Mouse (Mus musculus): ENCODE results near the gene Ifna15. TPM values are rescaled to one million over a fixed set of nuclear protein-coding genes. Genes with fewer than 3 reads are reported as not detected.
A peak's percentile ranks its signal among the peaks of the same experiment; 100 is the strongest.
"Not testable (repeated sequence)": the region's sequence is repeated elsewhere in the genome, so short reads cannot be mapped to it uniquely, and the experiment has no call there.

Gene Ifna15
- polyA plus RNA-seq (2011; ENCODE audit: insufficient read length, low read depth, missing spikeins): not detected in 2 replicates

DNA sequence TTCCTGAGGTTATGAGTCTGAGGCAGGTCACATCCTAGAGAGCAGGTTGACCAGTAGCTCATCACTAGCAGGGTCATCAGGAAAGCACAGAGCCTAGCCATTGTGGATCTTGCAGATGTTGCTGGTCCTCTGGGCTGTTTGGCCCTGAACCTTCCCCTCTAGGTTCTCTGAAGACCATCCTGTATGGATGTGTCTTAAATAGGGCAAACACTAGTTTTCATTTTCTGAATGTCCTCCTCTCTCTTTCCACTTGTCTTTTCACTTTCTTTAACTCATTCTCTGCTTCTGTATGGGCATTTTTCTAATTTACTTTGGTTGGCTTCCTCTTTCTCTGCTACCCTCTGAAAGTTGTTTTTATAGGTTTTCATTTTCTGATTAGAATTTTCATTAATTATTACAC lies at the start of gene Ifna15:
Ifna15 (minus strand) TSS at position 101 of the 400 bp plus-strand sequence.
- H3K4me1 ChIP-seq (ENCODE audit: control insufficient read depth, insufficient read depth, low read length); H3K27ac ChIP-seq (ENCODE audit: insufficient read depth, low read length); H3K4me3 ChIP-seq (ENCODE audit: insufficient read depth, low read length): not testable (repeated sequence)

DNA sequence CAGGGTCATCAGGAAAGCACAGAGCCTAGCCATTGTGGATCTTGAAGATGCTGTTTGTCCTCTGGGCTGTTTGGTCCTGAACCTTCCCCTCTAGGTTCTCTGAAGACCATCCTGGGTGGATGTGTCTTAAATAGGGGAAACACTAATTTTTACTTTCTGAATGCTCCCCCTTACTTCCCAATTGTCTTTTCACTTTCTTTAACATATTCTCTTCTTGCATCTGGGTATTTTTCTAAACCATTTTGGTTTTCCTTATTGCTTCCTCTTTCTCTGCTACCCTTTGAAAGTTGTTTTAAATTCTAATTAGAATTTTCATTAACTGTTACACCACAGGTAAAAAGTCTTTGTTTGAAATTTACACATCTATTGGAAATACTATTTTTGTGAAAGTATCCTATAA lies 45.2 kb upstream of the Ifna15 start, which contains the start of gene Ifna12:
Ifna12 (minus strand) TSS at position 101 of the 400 bp plus-strand sequence.
- no peak for TF ChIP-seq CTCF (IDR thresholded peaks at IDR 0.05; ENCODE audit: borderline replicate concordance, insufficient read depth, low read length)
- no peak for TF ChIP-seq POLR2A (IDR thresholded peaks at IDR 0.05; ENCODE audit: low read depth, low read length)
- Histone ChIP-seq H3K4me3 (ENCODE audit: insufficient read depth, low read length) (no peak within 1 kb of the TSS), H3K4me1 (ENCODE audit: control insufficient read depth, insufficient read depth, low read length) (no peaks in the 10 kb centered on the region), H3K27ac (ENCODE audit: insufficient read depth, low read length) (no peak within 1 kb of the TSS)

DNA sequence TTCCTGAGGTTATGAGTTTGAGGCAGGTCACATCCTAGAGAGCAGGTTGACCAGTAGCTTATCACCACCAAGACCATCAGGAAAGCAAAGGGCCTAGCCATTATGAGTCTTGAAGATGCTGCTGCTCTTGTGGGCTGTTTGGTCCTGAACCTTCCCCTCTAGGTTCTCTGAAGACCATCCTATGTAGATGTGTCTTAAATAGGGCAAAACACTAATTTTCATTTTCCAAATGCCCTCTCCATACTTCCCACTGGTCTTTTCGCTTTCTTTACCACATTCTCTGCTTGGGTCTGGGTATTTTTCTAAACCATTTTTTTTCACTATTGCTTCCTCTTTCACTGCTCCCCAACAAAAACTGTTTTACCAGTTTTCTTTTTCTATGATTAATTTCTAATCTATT lies 34.2 kb upstream of the Ifna15 start, which contains the start of gene Ifna9:
Ifna9 (minus strand) TSS at position 101 of the 400 bp plus-strand sequence.
- TF ChIP-seq CTCF (IDR thresholded peaks at IDR 0.05; ENCODE audit: borderline replicate concordance, insufficient read depth, low read length) (no peak), POLR2A (IDR thresholded peaks at IDR 0.05; ENCODE audit: low read depth, low read length) (no peak)
- Histone ChIP-seq H3K4me1 (ENCODE audit: control insufficient read depth, insufficient read depth, low read length) (no peaks in the 10 kb centered on the region), H3K27ac (ENCODE audit: insufficient read depth, low read length) (no peak within 1 kb of the TSS), H3K4me3 (ENCODE audit: insufficient read depth, low read length) (no peak within 1 kb of the TSS)

DNA sequence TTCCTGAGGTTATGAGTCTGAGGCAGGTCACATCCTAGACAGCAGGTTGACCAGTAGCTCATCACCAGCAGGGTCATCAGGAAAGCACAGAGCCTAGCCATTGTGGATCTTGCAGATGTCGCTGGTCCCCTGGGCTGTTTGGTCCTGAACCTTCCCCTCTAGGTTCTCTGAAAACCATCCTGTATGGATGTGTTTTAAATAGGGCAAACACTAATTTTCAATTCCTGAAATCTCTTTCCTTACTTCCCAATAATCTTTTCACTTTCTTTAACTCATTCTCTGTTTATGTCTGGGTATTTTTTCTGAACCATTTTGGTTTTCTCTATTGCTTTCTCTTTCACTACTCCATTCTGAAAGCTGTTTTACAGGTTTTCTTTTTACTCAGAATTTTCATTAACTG lies 13.7 kb upstream of the Ifna15 start, which contains the start of gene Ifna14:
Ifna14 (minus strand) TSS at position 101 of the 400 bp plus-strand sequence.
- H3K4me3 ChIP-seq (ENCODE audit: insufficient read depth, low read length): no peak within 1 kb of the TSS
- TF ChIP-seq POLR2A (IDR thresholded peaks at IDR 0.05; ENCODE audit: low read depth, low read length) (no peak), CTCF (IDR thresholded peaks at IDR 0.05; ENCODE audit: borderline replicate concordance, insufficient read depth, low read length) (no peak)
- H3K4me1 ChIP-seq (ENCODE audit: control insufficient read depth, insufficient read depth, low read length): no peaks in the 10 kb centered on the region
- H3K27ac ChIP-seq (ENCODE audit: insufficient read depth, low read length): no peak within 1 kb of the TSS

DNA sequence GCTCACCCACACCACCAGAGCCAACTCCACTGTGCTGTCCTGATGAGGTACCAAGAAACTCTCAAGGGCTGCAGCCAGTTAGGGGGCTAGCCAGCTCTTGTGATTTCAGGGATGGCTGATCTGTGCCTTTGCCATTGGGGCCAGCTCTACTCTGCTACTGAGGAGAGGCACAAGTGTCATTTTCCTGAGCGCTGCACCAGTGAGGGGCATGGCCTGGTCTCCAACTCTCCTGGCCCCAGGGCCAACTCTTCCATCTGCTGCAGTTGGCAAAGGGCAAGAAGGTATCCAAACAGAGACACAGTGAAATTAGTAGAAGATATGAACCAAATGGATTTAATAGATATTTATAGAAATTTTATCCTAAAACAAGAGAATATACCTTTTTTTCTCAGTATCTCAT lies 3.7 kb upstream of the Ifna15 start:
- no peaks in the 10 kb centered on the region for H3K4me1 ChIP-seq (ENCODE audit: control insufficient read depth, insufficient read depth, low read length)
- no peak overlapping the region for H3K4me3 ChIP-seq (ENCODE audit: insufficient read depth, low read length)
- no peak overlapping the region for H3K27ac ChIP-seq (ENCODE audit: insufficient read depth, low read length)
- TF ChIP-seq CTCF (IDR thresholded peaks at IDR 0.05; ENCODE audit: borderline replicate concordance, insufficient read depth, low read length) (no peak), POLR2A (IDR thresholded peaks at IDR 0.05; ENCODE audit: low read depth, low read length) (no peak)

DNA sequence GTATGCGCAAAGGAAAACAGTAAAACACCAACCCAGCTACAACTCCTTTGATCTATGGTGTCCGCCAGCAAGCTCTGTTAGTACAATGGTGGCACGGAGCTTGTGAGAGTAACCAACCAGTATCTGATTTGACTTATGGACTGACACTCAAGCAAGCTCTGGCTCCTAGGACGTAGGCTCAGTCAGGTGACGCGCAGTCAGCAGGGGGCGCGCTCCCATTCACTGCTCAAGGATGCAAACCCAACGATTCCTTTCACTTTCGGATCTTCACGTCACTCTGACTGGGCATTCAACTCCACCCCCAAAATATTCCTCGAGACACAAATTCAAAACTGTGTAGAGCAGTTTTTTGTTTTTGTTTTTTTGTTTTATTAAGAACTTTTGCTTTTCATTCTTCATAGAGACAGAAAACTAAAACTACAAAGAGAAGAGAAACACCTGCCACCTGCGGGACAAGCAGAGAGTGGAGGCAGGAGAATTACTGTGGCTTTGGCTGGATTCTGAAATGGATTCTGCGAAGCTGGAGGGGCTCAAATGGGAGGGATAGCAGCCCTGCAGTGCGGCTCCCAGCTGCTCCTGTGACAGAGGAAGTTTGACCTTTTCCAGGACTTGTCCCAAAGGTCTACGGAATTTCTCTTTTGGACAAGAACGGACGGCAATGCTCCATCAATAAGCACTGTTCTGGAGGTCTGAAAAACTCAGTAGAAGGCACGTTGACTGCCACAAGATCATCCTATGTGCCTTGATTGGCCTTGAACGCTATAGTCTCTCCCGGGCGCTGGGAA lies 7.7 kb downstream of the Ifna15 start:
- H3K4me1 ChIP-seq (ENCODE audit: control insufficient read depth, insufficient read depth, low read length): no peaks in the 10 kb centered on the region
- H3K27ac ChIP-seq (ENCODE audit: insufficient read depth, low read length): no peak overlapping the region
- peak; percentile 97 for TF ChIP-seq CTCF (IDR thresholded peaks at IDR 0.05; ENCODE audit: borderline replicate concordance, insufficient read depth, low read length)
- TF ChIP-seq POLR2A (IDR thresholded peaks at IDR 0.05; ENCODE audit: low read depth, low read length): no peak
- H3K4me3 ChIP-seq (ENCODE audit: insufficient read depth, low read length): peak overlapping the region; percentile 9

DNA sequence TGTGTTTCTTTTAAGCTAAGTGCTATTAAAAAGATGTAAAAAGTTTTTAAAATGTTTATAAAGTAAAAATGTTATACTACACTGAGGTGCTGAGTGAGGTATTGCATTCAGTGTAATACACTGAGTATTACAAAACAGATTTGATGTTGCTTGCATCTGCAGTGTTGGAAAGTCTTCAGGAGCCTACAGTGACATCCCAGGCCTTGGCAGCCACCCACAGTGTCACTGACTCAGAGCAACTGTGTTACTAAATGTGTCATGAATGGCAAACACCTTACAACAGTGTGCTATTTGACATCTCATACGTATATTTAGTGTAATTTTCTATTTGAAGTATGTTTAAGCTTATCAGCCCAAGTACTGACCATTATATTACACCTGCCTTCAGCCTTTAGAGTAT lies 10.1 kb downstream of the Ifna15 start:
- H3K4me1 ChIP-seq (ENCODE audit: control insufficient read depth, insufficient read depth, low read length): no peaks in the 10 kb centered on the region
- no peak overlapping the region for H3K4me3 ChIP-seq (ENCODE audit: insufficient read depth, low read length)
- no peak for TF ChIP-seq POLR2A (IDR thresholded peaks at IDR 0.05; ENCODE audit: low read depth, low read length)
- TF ChIP-seq CTCF (IDR thresholded peaks at IDR 0.05; ENCODE audit: borderline replicate concordance, insufficient read depth, low read length): no peak
- H3K27ac ChIP-seq (ENCODE audit: insufficient read depth, low read length): no peak overlapping the region

DNA sequence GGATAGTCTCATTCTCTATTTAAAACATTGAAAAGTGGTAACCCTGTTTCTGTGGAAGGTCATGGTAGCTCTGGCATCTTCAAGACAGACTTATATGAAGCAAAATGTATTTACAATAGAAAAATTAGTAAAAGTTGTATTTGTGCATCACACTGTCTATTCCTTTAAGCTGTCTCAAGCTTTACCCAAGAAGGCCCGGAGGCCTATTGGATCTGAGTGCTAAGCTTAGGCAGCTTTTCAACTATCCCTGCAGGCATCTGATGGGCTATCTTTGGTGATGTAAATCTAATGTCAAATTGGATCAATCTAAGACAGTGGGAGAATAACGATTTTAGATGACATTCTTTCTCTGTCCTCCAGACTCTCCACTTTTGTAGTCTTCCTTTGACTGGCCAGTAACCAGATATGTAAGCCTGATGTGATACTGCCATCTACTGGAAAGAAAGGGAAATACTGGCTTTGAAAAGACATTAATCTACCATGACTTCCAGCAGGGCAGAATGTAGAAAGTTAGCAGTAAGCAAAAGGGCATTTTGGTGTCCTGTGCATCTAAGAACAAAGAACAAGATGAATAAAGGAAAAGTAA lies 14.3 kb downstream of the Ifna15 start:
- Histone ChIP-seq H3K27ac (ENCODE audit: insufficient read depth, low read length) (no peak overlapping the region), H3K4me1 (ENCODE audit: control insufficient read depth, insufficient read depth, low read length) (no peaks in the 10 kb centered on the region), H3K4me3 (ENCODE audit: insufficient read depth, low read length) (no peak overlapping the region)
- no peak for TF ChIP-seq CTCF (IDR thresholded peaks at IDR 0.05; ENCODE audit: borderline replicate concordance, insufficient read depth, low read length)
- no peak for TF ChIP-seq POLR2A (IDR thresholded peaks at IDR 0.05; ENCODE audit: low read depth, low read length)

DNA sequence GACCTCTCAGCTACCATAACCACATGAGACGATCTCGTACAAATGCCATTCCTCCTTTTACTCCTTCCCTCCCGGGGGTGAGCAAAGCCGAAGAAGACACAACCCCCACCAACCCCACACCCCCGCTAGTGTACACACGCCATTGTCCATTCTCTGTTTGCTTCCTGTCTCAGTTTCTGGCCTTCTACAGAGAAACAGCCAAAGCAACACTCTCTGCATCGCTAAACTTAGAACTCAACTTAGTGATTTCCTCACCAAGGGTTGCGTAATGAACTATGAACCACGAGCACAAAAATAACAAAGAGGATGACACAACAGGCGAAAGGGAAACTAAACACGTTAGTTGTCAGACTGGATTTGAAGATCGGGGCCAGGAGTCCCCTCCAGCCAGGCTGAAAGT lies 20.7 kb downstream of the Ifna15 start:
- TF ChIP-seq POLR2A (IDR thresholded peaks at IDR 0.05; ENCODE audit: low read depth, low read length): no peak
- no peak for TF ChIP-seq CTCF (IDR thresholded peaks at IDR 0.05; ENCODE audit: borderline replicate concordance, insufficient read depth, low read length)
- Histone ChIP-seq H3K4me1 (ENCODE audit: control insufficient read depth, insufficient read depth, low read length) (peaks cover 8% of the 10 kb centered on the region; the same call in 1 of the 2 replicates), H3K4me3 (ENCODE audit: insufficient read depth, low read length) (no peak overlapping the region), H3K27ac (ENCODE audit: insufficient read depth, low read length) (peak overlapping the region; percentile 27; the same call in 1 of the 2 replicates)

DNA sequence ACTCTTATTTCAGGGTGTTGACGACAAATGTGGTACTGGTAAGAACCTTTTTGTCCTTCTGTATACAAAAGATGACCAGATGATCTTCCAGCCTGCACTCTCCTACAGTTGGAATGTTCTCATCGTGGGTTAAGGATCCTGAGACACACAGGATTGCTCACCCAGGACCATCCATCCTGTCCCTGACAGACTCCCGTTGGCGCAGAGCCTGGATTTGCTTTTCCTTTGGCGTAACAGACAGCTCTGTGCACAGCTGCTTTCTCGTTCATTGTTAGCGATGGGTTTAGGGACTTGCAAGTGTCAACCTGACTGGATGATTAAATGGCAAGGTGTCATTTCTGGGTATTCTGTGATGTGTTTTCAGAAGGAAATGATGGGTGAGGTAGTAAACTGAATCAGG lies 21.4 kb downstream of the Ifna15 start:
- TF ChIP-seq POLR2A (IDR thresholded peaks at IDR 0.05; ENCODE audit: low read depth, low read length): no peak
- TF ChIP-seq CTCF (IDR thresholded peaks at IDR 0.05; ENCODE audit: borderline replicate concordance, insufficient read depth, low read length): no peak
- Histone ChIP-seq H3K4me1 (ENCODE audit: control insufficient read depth, insufficient read depth, low read length) (peaks cover 8% of the 10 kb centered on the region; the same call in 1 of the 2 replicates), H3K27ac (ENCODE audit: insufficient read depth, low read length) (no peak overlapping the region)

More for the DNA sequence above, 21.4 kb downstream of the Ifna15 start:
- no peak overlapping the region for H3K4me3 ChIP-seq (ENCODE audit: insufficient read depth, low read length)
